Mouse (Mus musculus) embryonic facial prominence, embryonic 14.5 days (tissue): Measurements from ENCODE around the gene Lgals9. TPM values are rescaled to one million over a fixed set of nuclear protein-coding genes. Genes with fewer than 3 reads are reported as not detected.

Experiments
- ATAC-seq: fragments of 200-750 bp; cut with Nextera tagmentation; 2 replicates; pipeline ENCODE4 v1.8.0; 2017; ENCODE audit warnings: low read depth, moderate number of reproducible peaks, moderate TSS enrichment
- DNase-seq: peaks from one replicate; pipeline ENCODE4 v3.0.0-alpha.2; 2015; ENCODE audit warnings: low spot score
- H3K27ac ChIP-seq: fragments of 300-500 bp; sonication (generic); replicated peaks from 2 replicates; pipeline ENCODE4 v1.5.1; 2014; ENCODE audit warnings: low read depth, mild to moderate bottlenecking, low read length, moderate library complexity
- H3K27me3 ChIP-seq: fragments of 300-500 bp; sonication (generic); replicated peaks from 2 replicates; pipeline ENCODE4 v1.6.1; 2014; ENCODE audit warnings: low read length; ENCODE audit not compliant: control insufficient read depth, insufficient read depth
- H3K36me3 ChIP-seq: fragments of 300-500 bp; sonication (generic); 2 replicates; pipeline ENCODE4 v1.6.1; 2014; ENCODE audit warnings: low read length, mixed read lengths; ENCODE audit not compliant: control insufficient read depth, insufficient read depth
- H3K4me1 ChIP-seq: fragments of 300-500 bp; sonication (generic); 2 replicates; pipeline ENCODE4 v1.6.1; 2014; ENCODE audit warnings: antibody characterized with exemption, low read length; ENCODE audit not compliant: control insufficient read depth, insufficient read depth
- H3K4me2 ChIP-seq: fragments of 300-500 bp; sonication (generic); 2 replicates; pipeline ENCODE4 v1.6.1; 2014; ENCODE audit warnings: low read depth, mild to moderate bottlenecking, low read length, moderate library complexity, mixed read lengths
- H3K4me3 ChIP-seq: fragments of 300-500 bp; sonication (generic); 2 replicates; pipeline ENCODE4 v1.5.1; 2014; ENCODE audit warnings: low read depth, mild to moderate bottlenecking, low read length
- H3K9ac ChIP-seq: fragments of 300-500 bp; sonication (generic); 2 replicates; pipeline ENCODE4 v1.6.1; 2014; ENCODE audit warnings: low read depth, mild to moderate bottlenecking, low read length, moderate library complexity, mixed read lengths
- H3K9me3 ChIP-seq: fragments of 300-500 bp; sonication (generic); 2 replicates; pipeline ENCODE4 v1.6.1; 2016; ENCODE audit warnings: low read length; ENCODE audit not compliant: control insufficient read depth
- WGBS: fragments of 180-500 bp; shearing (Covaris S2); extraction: QIAGEN DNeasy Blood & Tissue Kit; methylation state at CpG from one replicate; pipeline ENCODE4 v1.1.7; 2014; 5-methylcytosine and 5-hydroxymethylcytosine counted together
- polyA plus RNA-seq: library from polyadenylated mRNA; unstranded; fragments of >200 nt; fragmentation: Nextera tagmentation; extraction: Ambion mirVana; gene quantifications from 2 replicates; pipeline ENCODE4 v1.2.1, GENCODE M21; 2014

The Lgals9 gene
- polyA plus RNA-seq, 1 experiment from 2014 or later, result 52.1 TPM

- Histone ChIP-seq H3K4me3 (no peak overlapping the region), H3K27ac (peak overlapping the region; percentile 28), H3K36me3 (no peaks in the 10 kb centered on the region), H3K9ac (no peak overlapping the region), H3K9me3 (no peaks in the 10 kb centered on the region), H3K4me2 (peak overlapping the region; percentile 1; the same call in 1 of the 2 replicates), H3K4me1 (peaks cover 14% of the 10 kb centered on the region; the same call in 1 of the 2 replicates), H3K27me3 (no peaks in the 10 kb centered on the region)
- peak; percentile 83 for ATAC-seq
- DNase-seq, result peak; percentile 88
- WGBS, result 58% methylated on average over 17 of the region's 17 CpGs
Observed at GRCm38 (mm10) chr11:78973381-78974150, 11.2 kb downstream of the Lgals9 start.

- Histone ChIP-seq H3K27me3 (no peaks in the 10 kb centered on the region), H3K9ac (no peak overlapping the region), H3K4me2 (peak overlapping the region; percentile 1; the same call in 1 of the 2 replicates), H3K9me3 (no peaks in the 10 kb centered on the region), H3K4me3 (no peak overlapping the region), H3K27ac (peak overlapping the region; percentile 28; the same call in 1 of the 2 replicates), H3K36me3 (no peaks in the 10 kb centered on the region), H3K4me1 (peaks cover 14% of the 10 kb centered on the region; the same call in 1 of the 2 replicates)
- peak; percentile 41; the same call in 1 of the 2 replicates for ATAC-seq
- WGBS, result 31% methylated on average over 8 of the region's 8 CpGs
- peak; percentile 10 for DNase-seq
Observed at GRCm38 (mm10) chr11:78972811-78973351, 11.9 kb downstream of the Lgals9 start.

DNA sequence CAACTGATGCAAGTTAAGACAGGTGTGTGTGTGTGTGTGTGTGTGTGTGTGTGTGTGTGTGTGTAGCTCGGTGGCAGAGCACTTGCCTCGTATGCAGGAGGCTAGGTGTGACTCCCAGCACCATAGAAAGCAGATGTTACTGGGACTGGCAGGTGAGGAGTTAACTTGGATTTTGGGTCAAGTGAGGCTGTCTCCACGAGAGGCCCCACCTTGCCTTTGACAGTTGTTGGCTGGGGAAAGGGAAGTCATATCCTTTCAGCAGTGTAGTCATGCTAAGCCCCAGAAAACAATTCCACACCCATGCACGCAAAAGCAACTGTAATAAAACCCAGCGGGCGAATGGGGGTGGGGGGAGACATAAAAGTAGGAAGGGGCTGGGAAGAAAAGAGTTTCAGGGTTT is 12.4 kb downstream of the Lgals9 start:
- ATAC-seq, result no peak
- no peak overlapping the region for H3K4me2 ChIP-seq
- 23% methylated on average over 6 of the region's 6 CpGs for WGBS
- no peaks in the 10 kb centered on the region for H3K36me3 ChIP-seq
- H3K9me3 ChIP-seq, result no peaks in the 10 kb centered on the region
- no peak overlapping the region for H3K27ac ChIP-seq
- H3K27me3 ChIP-seq, result no peaks in the 10 kb centered on the region
- peak; percentile 49 for DNase-seq
- H3K4me3 ChIP-seq, result no peak overlapping the region
- H3K4me1 ChIP-seq, result peaks cover 14% of the 10 kb centered on the region; the same call in 1 of the 2 replicates
- H3K9ac ChIP-seq, result no peak overlapping the region

DNA sequence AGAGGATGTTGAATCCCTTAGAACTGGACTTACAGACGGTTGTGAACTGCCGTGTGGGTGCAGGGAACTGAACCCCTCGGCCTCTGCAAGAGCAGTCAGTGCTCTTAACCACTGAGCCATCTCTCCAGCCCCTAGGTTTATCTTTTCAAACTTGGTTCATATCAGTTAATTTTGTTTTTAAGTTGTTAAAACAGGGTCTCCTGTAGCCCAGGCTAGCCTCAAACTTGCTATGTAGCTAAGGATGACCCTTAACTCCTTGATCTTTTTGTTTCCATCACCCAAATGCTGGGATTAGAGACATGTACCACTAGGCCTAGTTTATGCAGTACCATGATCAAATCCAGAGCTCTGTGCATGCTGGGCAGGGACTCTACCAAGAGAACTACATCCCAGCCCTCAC is 13.0 kb downstream of the Lgals9 start:
- Histone ChIP-seq H3K4me1 (peaks cover 14% of the 10 kb centered on the region; the same call in 1 of the 2 replicates), H3K27ac (no peak overlapping the region), H3K4me3 (no peak overlapping the region), H3K36me3 (no peaks in the 10 kb centered on the region), H3K27me3 (no peaks in the 10 kb centered on the region), H3K4me2 (no peak overlapping the region), H3K9me3 (no peaks in the 10 kb centered on the region), H3K9ac (no peak overlapping the region)
- ATAC-seq, result no peak
- no peak for DNase-seq
- WGBS, result 80% methylated on average over 3 of the region's 3 CpGs

GRCm38 (mm10) chr11:78971096-78971495 is 13.7 kb downstream of the Lgals9 start:
- DNase-seq, result no peak
- H3K36me3 ChIP-seq, result no peaks in the 10 kb centered on the region
- H3K9me3 ChIP-seq, result no peaks in the 10 kb centered on the region
- H3K4me3 ChIP-seq, result no peak overlapping the region
- H3K27me3 ChIP-seq, result no peaks in the 10 kb centered on the region
- 83% methylated on average over 7 of the region's 8 CpGs for WGBS
- ATAC-seq, result no peak
- no peak overlapping the region for H3K9ac ChIP-seq
- no peak overlapping the region for H3K4me2 ChIP-seq
- H3K27ac ChIP-seq, result no peak overlapping the region
- H3K4me1 ChIP-seq, result peaks cover 14% of the 10 kb centered on the region; the same call in 1 of the 2 replicates

DNA sequence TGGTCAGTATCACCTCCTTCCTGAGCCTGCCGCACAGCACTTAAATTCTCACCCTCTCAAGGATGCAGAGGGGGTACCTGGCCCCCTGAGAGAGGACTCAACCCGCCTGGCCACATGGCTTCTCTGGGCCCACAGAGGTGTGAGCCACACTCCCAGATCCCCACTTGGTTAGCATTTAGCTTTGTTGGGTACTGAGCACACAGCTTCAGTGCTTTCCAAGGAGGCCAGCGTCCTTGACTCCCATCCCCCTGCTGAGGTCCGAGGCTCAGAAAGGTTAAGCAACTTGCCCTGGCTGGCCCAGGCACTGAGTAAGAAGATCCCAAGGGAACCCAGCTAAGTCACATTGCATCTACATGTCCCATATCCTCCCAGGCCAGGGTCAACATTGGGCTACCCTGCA is 16.6 kb downstream of the Lgals9 start:
- WGBS, result 62% methylated on average over 2 of the region's 4 CpGs
- no peaks in the 10 kb centered on the region for H3K27me3 ChIP-seq
- no peak for ATAC-seq

GRCm38 (mm10) chr11:78967371-78967770 is 17.4 kb downstream of the Lgals9 start:
- DNase-seq, result peak; percentile 60

More for the DNA sequence above, 16.6 kb downstream of the Lgals9 start:
- no peak for DNase-seq
- no peaks in the 10 kb centered on the region for H3K9me3 ChIP-seq
- no peak overlapping the region for H3K9ac ChIP-seq
- peaks cover 8% of the 10 kb centered on the region; the same call in 1 of the 2 replicates for H3K4me1 ChIP-seq
- no peak overlapping the region for H3K4me2 ChIP-seq
- H3K36me3 ChIP-seq, result no peaks in the 10 kb centered on the region
- H3K27ac ChIP-seq, result no peak overlapping the region
- no peak overlapping the region for H3K4me3 ChIP-seq

GRCm38 (mm10) chr11:78961221-78961620 is 23.5 kb downstream of the Lgals9 start:
- H3K4me2 ChIP-seq, result no peak overlapping the region
- ATAC-seq, result no peak

More at GRCm38 (mm10) chr11:78967371-78967770, 17.4 kb downstream of the Lgals9 start:
- no peak overlapping the region for H3K4me2 ChIP-seq
- no peaks in the 10 kb centered on the region for H3K9me3 ChIP-seq
- H3K9ac ChIP-seq, result no peak overlapping the region
- no peaks in the 10 kb centered on the region for H3K27me3 ChIP-seq
- ATAC-seq, result no peak
- H3K27ac ChIP-seq, result no peak overlapping the region
- 18% methylated on average over 4 of the region's 4 CpGs for WGBS
- H3K4me1 ChIP-seq, result 0 out of 2 replicates have a peak, but pooled peaks cover under 1% of the 10 kb centered on the region
- no peak overlapping the region for H3K4me3 ChIP-seq
- no peaks in the 10 kb centered on the region for H3K36me3 ChIP-seq

More at GRCm38 (mm10) chr11:78961221-78961620, 23.5 kb downstream of the Lgals9 start:
- 82% methylated on average over 5 of the region's 5 CpGs for WGBS
- H3K36me3 ChIP-seq, result no peaks in the 10 kb centered on the region
- H3K4me1 ChIP-seq, result no peaks in the 10 kb centered on the region
- H3K9ac ChIP-seq, result no peak overlapping the region
- DNase-seq, result no peak
- H3K27me3 ChIP-seq, result no peaks in the 10 kb centered on the region
- no peaks in the 10 kb centered on the region for H3K9me3 ChIP-seq
- H3K27ac ChIP-seq, result no peak overlapping the region
- H3K4me3 ChIP-seq, result no peak overlapping the region
